10 mouse cellular contexts compared by ENCODE assay signal in genomic region chr10:130340050-130340449, GRCm38 (mm10). TPM values are rescaled to one million over a fixed set of nuclear protein-coding genes. Genes with fewer than 3 reads are reported as not detected.
"Had no signal": no experiment of that assay in that cellular context is flagged by ENCODE, and none has a peak within 500 bp of the region (broad histone marks: within the 10 kb centered on the region; RNA-seq: fewer than 3 reads in every experiment).

No protein-coding gene starts in this region.

RNA-seq across cellular contexts. Expression of gene Tespa1, which starts 17.4 kb away (rescaled TPM):
- polyA plus RNA-seq: neural tube, embryonic 13.5 days; neural tube, embryonic 14.5 days; testis, adult 2 months had no signal

RNA-seq across cellular contexts. Expression of gene Vmn2r84, which starts 54.1 kb away (rescaled TPM):
- polyA plus RNA-seq: neural tube, embryonic 13.5 days; small intestine, adult 2 months; spleen, adult 2 months; stomach, embryonic 14.5 days; stomach, embryonic 15.5 days; stomach, embryonic 16.5 days; stomach, postnatal 0 days; testis, adult 2 months; urinary bladder, adult 2 months had no signal
